Mouse (Mus musculus) adrenal gland, postnatal 4 days (tissue): ENCODE data around the gene Hpse. TPM values are rescaled to one million over a fixed set of nuclear protein-coding genes. Genes with fewer than 3 reads are reported as not detected.

ENCODE experiments used
- DNase-seq, 2 experiments: peaks; one replicate each; pipeline ENCODE4 v3.0.0; 2021 to 2022; ENCODE audit warnings: low spot score in 2 of 2, mixed read lengths in 2 of 2
- total RNA-seq, 2 experiments: library from RNA; stranded (reverse); gene quantifications; 2 replicates each; pipeline ENCODE4 v1.2.3; 2021

Hpse gene
- total RNA-seq, 2 experiments from 2014 or later, result 2.0 to 2.3 TPM

GRCm38 (mm10) chr5:100697886-100698285, 21.6 kb downstream of the Hpse start:
- no peak for DNase-seq

GRCm38 (mm10) chr5:100697398-100697797, 22.1 kb downstream of the Hpse start:
- no peak for DNase-seq

- no peak for DNase-seq
Measured at GRCm38 (mm10) chr5:100685631-100686030, 33.9 kb downstream of the Hpse start.

- no peak for DNase-seq
Measured at GRCm38 (mm10) chr5:100680542-100680933, 39.0 kb downstream of the Hpse start.

GRCm38 (mm10) chr5:100679911-100680541, 39.5 kb downstream of the Hpse start:
- no peak for DNase-seq

GRCm38 (mm10) chr5:100674711-100675376, 44.7 kb downstream of the Hpse start, which contains the start of gene Coq2:
Gene Coq2, minus strand, starts transcription at chr5:100675140.
- peak; percentile 34 to 60 for DNase-seq

- DNase-seq, result peak; percentile 80 to 82
Measured at GRCm38 (mm10) chr5:100673745-100674486, 45.6 kb downstream of the Hpse start.

- no peak for DNase-seq
Measured at GRCm38 (mm10) chr5:100672403-100672802, 47.1 kb downstream of the Hpse start.

GRCm38 (mm10) chr5:100671897-100672296, 47.6 kb downstream of the Hpse start:
- no peak for DNase-seq

GRCm38 (mm10) chr5:100671398-100671797, 48.1 kb downstream of the Hpse start:
- DNase-seq, result no peak

GRCm38 (mm10) chr5:100666965-100667364, 52.6 kb downstream of the Hpse start:
- DNase-seq, result no peak

GRCm38 (mm10) chr5:100663854-100664253, 55.7 kb downstream of the Hpse start:
- DNase-seq, result no peak

GRCm38 (mm10) chr5:100663011-100663410, 56.5 kb downstream of the Hpse start:
- DNase-seq, result no peak

- no peak for DNase-seq
Measured at GRCm38 (mm10) chr5:100658460-100658859, 61.1 kb downstream of the Hpse start.

- no peak for DNase-seq
Measured at GRCm38 (mm10) chr5:100656352-100656751, 63.2 kb downstream of the Hpse start.

- no peak for DNase-seq
Measured at GRCm38 (mm10) chr5:100652327-100652726, 67.2 kb downstream of the Hpse start.

GRCm38 (mm10) chr5:100651486-100651885, 68.0 kb downstream of the Hpse start:
- DNase-seq, result no peak

GRCm38 (mm10) chr5:100650969-100651368, 68.5 kb downstream of the Hpse start:
- DNase-seq, result no peak

- DNase-seq, result no peak
Measured at GRCm38 (mm10) chr5:100648546-100648945, 71.0 kb downstream of the Hpse start.

- DNase-seq, result no peak
Measured at GRCm38 (mm10) chr5:100648046-100648445, 71.5 kb downstream of the Hpse start.

- no peak for DNase-seq
Measured at GRCm38 (mm10) chr5:100646558-100646957, 73.0 kb downstream of the Hpse start.

GRCm38 (mm10) chr5:100643991-100644535, 75.5 kb downstream of the Hpse start:
- DNase-seq, result no peak
